Mouse (Mus musculus): ENCODE results near the gene Asah2. TPM values are rescaled to one million over a fixed set of nuclear protein-coding genes. Genes with fewer than 3 reads are reported as not detected.

The Asah2 gene
- polyA plus RNA-seq, 1 experiment from 2014 or later: 1.3 TPM

Other genes with a start within 250 kb of the Asah2 start
- gene A1cf, start 239.4 kb downstream of the Asah2 start, polyA plus RNA-seq (2016; fragmentation: Nextera tagmentation; extraction: Ambion mirVana): not detected in 2 replicates